Mouse (Mus musculus): ENCODE data around the gene Gm10188.
A peak's percentile ranks its signal among the peaks of the same experiment; 100 is the strongest.

Gene Gm10188

GRCm38 (mm10) chr1:132194624-132195023 lies 34.9 kb downstream of the Gm10188 start:
- DNase-seq (ENCODE audit: low spot score) = no peak

- DNase-seq (ENCODE audit: low spot score) = no peak
Observed at GRCm38 (mm10) chr1:132193806-132194205, 35.8 kb downstream of the Gm10188 start.

GRCm38 (mm10) chr1:132191786-132192680 lies 37.5 kb downstream of the Gm10188 start:
- no peak for DNase-seq (ENCODE audit: low spot score)

GRCm38 (mm10) chr1:132191093-132191785 lies 38.3 kb downstream of the Gm10188 start, which contains the start of the genes Lemd1 and AC124108.1:
Lemd1 (plus strand) TSS chr1:132191431.
AC124108.1 (plus strand) TSS chr1:132191457.
- no peak for DNase-seq (ENCODE audit: low spot score)

- no peak for DNase-seq (ENCODE audit: low spot score)
Observed at GRCm38 (mm10) chr1:132190621-132191092, 38.9 kb downstream of the Gm10188 start.

- DNase-seq (ENCODE audit: low spot score) = no peak
Observed at GRCm38 (mm10) chr1:132190040-132190513, 39.5 kb downstream of the Gm10188 start.

GRCm38 (mm10) chr1:132189231-132189630 lies 40.3 kb downstream of the Gm10188 start:
- no peak for DNase-seq (ENCODE audit: low spot score)

- no peak for DNase-seq (ENCODE audit: low spot score)
Observed at GRCm38 (mm10) chr1:132188442-132189066, 41.0 kb downstream of the Gm10188 start.

GRCm38 (mm10) chr1:132186303-132186702 lies 43.3 kb downstream of the Gm10188 start:
- DNase-seq (ENCODE audit: low spot score) = peak; percentile 53

Data from layer of hippocampus, adult 11-12 months (tissue).